Mouse (Mus musculus): ENCODE data around the gene Mcu.

The Mcu gene

GRCm38 (mm10) chr10:59570360-59570759, 46.1 kb downstream of the Mcu start:
- no peak for DNase-seq (ENCODE audit: inconsistent ontology term)

- DNase-seq (ENCODE audit: inconsistent ontology term): no peak
Observed at GRCm38 (mm10) chr10:59569481-59569869, 47.0 kb downstream of the Mcu start.

- DNase-seq (ENCODE audit: inconsistent ontology term): no peak
Observed at GRCm38 (mm10) chr10:59568665-59569480, 47.6 kb downstream of the Mcu start.

- no peak for DNase-seq (ENCODE audit: inconsistent ontology term)
Observed at GRCm38 (mm10) chr10:59566968-59567367, 49.5 kb downstream of the Mcu start.

- peak; percentile 35 for DNase-seq (ENCODE audit: inconsistent ontology term)
Observed at GRCm38 (mm10) chr10:59565995-59566410, 50.5 kb downstream of the Mcu start.

DNA sequence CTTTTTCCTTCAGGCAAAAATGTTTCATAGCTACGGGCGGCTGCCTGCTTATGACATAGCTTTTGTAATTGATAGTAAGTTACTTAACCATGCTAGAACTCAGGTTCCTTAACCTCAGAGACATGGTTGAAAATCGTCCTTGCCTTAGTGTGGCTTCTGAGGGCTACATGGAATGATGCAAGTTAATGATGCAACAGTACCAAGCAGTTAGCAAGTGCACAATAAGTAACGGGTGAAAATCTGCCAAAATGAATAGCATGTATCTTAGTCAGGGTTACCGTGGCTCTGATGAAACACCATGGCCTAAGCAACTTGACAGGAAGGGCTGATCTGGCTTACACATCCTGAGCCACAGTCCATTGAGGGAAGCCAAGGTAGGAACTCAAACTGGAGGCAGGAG, 51.9 kb downstream of the Mcu start:
- DNase-seq (ENCODE audit: inconsistent ontology term): peak; percentile 47

DNA sequence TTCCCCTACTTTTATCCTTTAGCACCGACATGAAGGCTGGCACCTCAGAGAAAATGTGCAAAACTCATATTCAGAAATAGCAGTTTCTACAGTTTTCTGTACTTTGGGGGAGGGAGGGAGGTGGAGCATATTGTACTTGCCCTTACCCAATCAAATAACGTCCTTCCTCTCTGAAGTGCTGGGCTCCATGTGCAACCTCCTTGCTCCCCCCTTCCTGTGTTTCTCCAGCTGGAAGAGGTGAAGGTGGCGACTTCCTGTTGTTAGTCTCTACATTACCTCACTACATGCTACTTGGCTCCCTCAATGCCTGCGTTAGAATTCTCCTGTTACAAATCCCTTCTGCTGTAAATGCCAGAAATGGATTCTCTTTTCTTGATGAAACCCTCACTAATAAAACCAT, 54.0 kb downstream of the Mcu start:
- no peak for DNase-seq (ENCODE audit: inconsistent ontology term)

- no peak for DNase-seq (ENCODE audit: inconsistent ontology term)
Observed at GRCm38 (mm10) chr10:59560126-59560525, 56.4 kb downstream of the Mcu start.

GRCm38 (mm10) chr10:59558602-59559001, 57.9 kb downstream of the Mcu start:
- DNase-seq (ENCODE audit: inconsistent ontology term): no peak

GRCm38 (mm10) chr10:59558164-59558563, 58.3 kb downstream of the Mcu start:
- DNase-seq (ENCODE audit: inconsistent ontology term): no peak

DNA sequence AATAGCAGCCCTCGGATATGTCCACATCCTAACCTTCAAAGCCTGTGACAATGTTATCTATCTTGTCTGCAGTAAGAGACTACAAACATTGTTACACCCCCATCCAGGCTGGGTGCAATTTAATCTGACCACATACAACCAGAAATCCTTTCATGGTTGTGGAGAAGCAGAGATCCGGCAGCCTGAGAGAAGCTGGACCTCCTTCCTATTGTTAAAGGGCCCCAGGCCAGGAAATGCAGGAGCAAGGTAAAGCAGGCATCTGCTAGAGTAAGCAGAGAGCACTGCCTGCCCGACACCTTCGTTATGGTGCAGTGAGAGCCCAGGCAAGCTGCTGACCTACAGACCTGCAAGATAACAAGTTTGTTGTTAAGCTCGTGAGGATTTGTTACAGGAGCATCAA, 60.0 kb downstream of the Mcu start:
- DNase-seq (ENCODE audit: inconsistent ontology term): no peak

- DNase-seq (ENCODE audit: inconsistent ontology term): no peak
Observed at GRCm38 (mm10) chr10:59554243-59554642, 62.2 kb downstream of the Mcu start.

GRCm38 (mm10) chr10:59552456-59552855, 64.0 kb downstream of the Mcu start:
- no peak for DNase-seq (ENCODE audit: inconsistent ontology term)

- DNase-seq (ENCODE audit: inconsistent ontology term): no peak
Observed at GRCm38 (mm10) chr10:59548768-59549333, 67.6 kb downstream of the Mcu start.

DNA sequence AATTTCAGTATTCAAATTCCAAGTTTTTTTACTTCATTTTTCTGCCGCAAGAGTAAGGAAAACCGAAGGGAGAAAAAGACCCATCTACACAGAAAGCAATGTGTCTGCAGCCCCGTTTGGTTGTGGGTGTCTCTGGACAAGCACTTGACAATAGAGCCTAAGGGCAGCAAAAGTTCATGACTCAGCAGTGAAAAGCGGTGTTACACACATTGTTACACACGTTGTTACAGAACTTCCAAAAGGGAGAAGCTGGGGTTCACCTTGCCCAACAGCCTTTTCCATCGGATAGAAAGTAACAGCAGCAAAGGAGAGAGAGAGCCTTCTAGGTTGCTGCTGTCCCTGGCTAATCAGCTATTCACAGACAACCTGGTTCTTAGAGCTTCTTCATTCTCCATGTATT, 68.3 kb downstream of the Mcu start:
- DNase-seq (ENCODE audit: inconsistent ontology term): no peak

- DNase-seq (ENCODE audit: inconsistent ontology term): no peak
Observed at GRCm38 (mm10) chr10:59547426-59547825, 69.1 kb downstream of the Mcu start.

DNA sequence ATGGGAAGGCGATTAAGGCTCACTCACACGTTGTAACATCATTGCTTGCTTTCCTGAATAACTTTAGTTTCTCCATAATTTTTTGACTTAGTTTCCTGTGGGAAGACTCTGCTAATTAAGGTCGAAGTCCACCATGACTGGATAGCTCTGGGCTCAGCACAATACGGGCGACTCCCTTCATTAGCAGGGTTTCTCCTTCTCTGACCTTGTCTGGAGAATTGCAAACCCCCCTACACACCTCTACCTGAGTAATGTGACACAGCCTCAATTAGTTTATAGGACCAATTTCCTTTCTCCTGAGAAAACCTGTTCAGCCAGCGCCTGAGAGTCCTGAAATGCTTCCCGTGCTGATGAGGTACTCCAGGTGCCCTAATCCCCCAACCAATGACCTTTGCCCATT, 71.3 kb downstream of the Mcu start:
- DNase-seq (ENCODE audit: inconsistent ontology term): no peak

- no peak for DNase-seq (ENCODE audit: inconsistent ontology term)
Observed at GRCm38 (mm10) chr10:59543351-59543750, 73.1 kb downstream of the Mcu start.

DNA sequence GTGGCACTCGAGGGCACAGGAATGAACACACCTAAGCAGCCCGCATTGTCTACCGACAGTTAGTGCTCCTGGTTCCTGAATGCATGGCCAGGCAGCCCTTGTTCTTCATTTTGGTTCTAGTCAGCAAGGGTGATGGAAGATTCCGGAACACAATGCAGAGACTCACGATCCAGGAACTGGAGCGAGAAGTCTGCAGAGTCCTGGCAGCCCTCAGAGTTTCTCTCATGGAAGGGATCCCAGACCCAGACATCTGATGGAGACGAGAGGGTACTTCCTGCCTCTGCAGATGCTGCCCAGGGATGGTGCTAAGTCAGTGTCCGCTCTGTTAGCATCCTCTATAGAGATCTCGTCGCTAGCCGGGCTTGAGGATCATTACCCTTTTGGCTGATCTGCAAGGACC, 75.0 kb downstream of the Mcu start:
- no peak for DNase-seq (ENCODE audit: inconsistent ontology term)

DNA sequence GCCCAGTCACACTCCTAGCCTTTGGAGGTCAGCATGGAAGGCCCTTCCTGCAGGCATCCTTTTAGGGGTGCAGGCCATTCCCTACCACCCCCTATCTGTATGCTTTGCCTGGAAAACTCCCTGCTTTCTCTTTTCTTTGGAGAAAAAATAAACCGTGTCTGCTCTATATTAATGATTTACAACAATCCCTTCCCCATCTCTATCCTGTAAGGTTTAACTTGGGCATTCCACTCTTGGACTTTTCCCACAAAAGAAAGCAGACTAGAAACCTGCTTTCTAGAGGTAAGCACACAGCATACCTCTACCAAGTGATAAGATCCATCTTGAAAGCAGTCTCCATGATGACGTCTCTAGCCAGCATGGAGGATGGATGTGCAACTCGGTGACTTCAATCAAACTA, 75.9 kb downstream of the Mcu start:
- no peak for DNase-seq (ENCODE audit: inconsistent ontology term)

DNA sequence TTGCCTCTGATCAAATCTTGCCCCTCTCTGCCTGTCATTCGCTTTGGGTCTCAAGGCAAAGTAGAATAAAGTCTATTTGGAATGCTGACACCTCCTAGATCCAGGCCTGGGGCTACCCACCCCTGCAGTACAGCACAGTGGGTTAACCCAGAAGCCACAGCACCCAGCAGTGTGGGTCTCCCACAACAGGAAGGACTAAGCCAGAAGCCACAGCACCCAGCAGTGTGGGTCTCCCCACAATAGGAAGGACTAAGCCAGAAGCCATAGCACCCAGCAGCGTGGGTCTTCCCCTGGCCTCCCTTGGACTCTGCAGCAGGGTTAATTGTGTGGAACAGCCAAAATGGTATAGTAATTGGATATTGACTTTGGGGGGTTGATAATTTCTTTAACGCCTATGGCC, 76.4 kb downstream of the Mcu start:
- no peak for DNase-seq (ENCODE audit: inconsistent ontology term)

DNA sequence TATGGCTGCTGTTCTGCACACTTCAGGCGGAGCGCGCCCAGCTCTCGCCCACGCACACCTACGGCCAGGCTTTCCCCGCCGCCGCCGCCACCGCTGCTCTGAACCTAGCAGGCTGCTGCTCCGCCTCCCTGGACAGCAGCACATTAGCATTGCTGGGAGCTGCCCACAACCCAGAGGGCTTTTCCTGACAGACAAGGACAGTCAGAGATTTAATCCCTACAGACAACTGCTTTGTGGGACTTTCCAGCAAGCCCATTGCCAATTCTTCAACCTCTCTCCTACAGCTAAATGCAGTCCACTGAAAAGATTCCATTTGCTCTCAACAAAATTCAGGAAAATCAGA, 77.0 kb downstream of the Mcu start:
- peak; percentile 88 for DNase-seq (ENCODE audit: inconsistent ontology term)

- peak; percentile 5 for DNase-seq (ENCODE audit: inconsistent ontology term)
Observed at GRCm38 (mm10) chr10:59538767-59539532, 77.5 kb downstream of the Mcu start.
